Mouse (Mus musculus) liver, embryonic 12.5 days (tissue): ENCODE data around the gene Ogfrl1. TPM values are rescaled to one million over a fixed set of nuclear protein-coding genes. Genes with fewer than 3 reads are reported as not detected.

Experiments
- ATAC-seq: fragments of 200-750 bp; cut with Nextera tagmentation; 2 replicates; pipeline ENCODE4 v1.8.0; 2017; ENCODE audit warnings: moderate number of reproducible peaks, mild to moderate bottlenecking, moderate library complexity
- H3K27ac ChIP-seq: fragments of 300-500 bp; sonication (generic); 2 replicates; pipeline ENCODE4 v1.5.1; 2016; ENCODE audit warnings: mild to moderate bottlenecking
- H3K27me3 ChIP-seq: fragments of 300-500 bp; sonication (generic); replicated peaks from 2 replicates; pipeline ENCODE4 v1.6.1; 2016; ENCODE audit warnings: mild to moderate bottlenecking, moderate library complexity
- H3K36me3 ChIP-seq: fragments of 300-500 bp; sonication (generic); 2 replicates; pipeline ENCODE4 v1.6.1; 2016; ENCODE audit warnings: mild to moderate bottlenecking, moderate library complexity
- H3K4me1 ChIP-seq: fragments of 300-500 bp; sonication (generic); 2 replicates; pipeline ENCODE4 v1.6.1; 2016
- H3K4me2 ChIP-seq: fragments of 300-500 bp; sonication (generic); 2 replicates; pipeline ENCODE4 v1.6.1; 2016; ENCODE audit warnings: mild to moderate bottlenecking, moderate library complexity
- H3K4me3 ChIP-seq: fragments of 300-500 bp; sonication (generic); 2 replicates; pipeline ENCODE4 v1.5.1; 2016; ENCODE audit warnings: mild to moderate bottlenecking, moderate library complexity
- H3K9ac ChIP-seq: fragments of 300-500 bp; sonication (generic); 2 replicates; pipeline ENCODE4 v1.6.1; 2016; ENCODE audit warnings: mild to moderate bottlenecking, moderate library complexity
- H3K9me3 ChIP-seq: fragments of 300-500 bp; sonication (generic); replicated peaks from 2 replicates; pipeline ENCODE4 v1.6.1; 2016; ENCODE audit warnings: mild to moderate bottlenecking, moderate library complexity
- WGBS: fragments of 180-500 bp; shearing (Covaris S2); methylation state at CpG from one replicate; pipeline ENCODE4 v1.1.7; 2016; ENCODE audit not compliant: insufficient replicate concordance; 5-methylcytosine and 5-hydroxymethylcytosine counted together
- polyA plus RNA-seq: library from polyadenylated mRNA; unstranded; fragments of >200 nt; fragmentation: Nextera tagmentation; extraction: Ambion mirVana; gene quantifications from 2 replicates; pipeline ENCODE4 v1.2.1, GENCODE M21; 2016

Gene Ogfrl1
- polyA plus RNA-seq, 1 experiment from 2014 or later = 21.3 TPM

DNA sequence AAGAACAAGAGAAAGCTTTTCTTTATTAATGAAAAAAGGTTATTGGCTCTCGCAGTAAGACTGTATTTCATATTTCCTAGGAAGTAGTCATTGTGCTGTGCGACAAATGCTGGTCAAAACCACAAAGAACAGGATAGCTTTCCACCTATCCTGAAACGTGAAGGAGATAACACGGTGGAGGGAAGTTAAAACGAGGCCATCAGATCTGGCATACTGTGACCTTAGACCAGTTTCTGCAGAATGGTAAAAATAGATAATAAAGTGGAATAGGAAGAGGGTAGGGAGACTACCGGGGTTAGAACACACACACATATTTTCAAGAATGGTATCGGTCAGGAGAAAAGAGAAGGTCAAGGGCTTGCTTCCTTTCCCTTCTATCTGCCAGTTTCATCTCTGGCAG lies 5.8 kb downstream of the Ogfrl1 start:
- Histone ChIP-seq H3K27me3 (no peaks in the 10 kb centered on the region), H3K4me1 (peaks cover 37% of the 10 kb centered on the region), H3K9me3 (no peaks in the 10 kb centered on the region), H3K9ac (no peak overlapping the region), H3K27ac (no peak overlapping the region), H3K4me3 (no peak overlapping the region), H3K36me3 (no peaks in the 10 kb centered on the region), H3K4me2 (no peak overlapping the region)
- no peak for ATAC-seq
- 29% methylated on average over 7 of the region's 7 CpGs for WGBS

GRCm38 (mm10) chr1:23384326-23384725 lies 13.2 kb downstream of the Ogfrl1 start:
- Histone ChIP-seq H3K27me3 (no peaks in the 10 kb centered on the region), H3K4me3 (no peak overlapping the region), H3K4me2 (no peak overlapping the region), H3K4me1 (peaks cover 46% of the 10 kb centered on the region), H3K9ac (no peak overlapping the region), H3K36me3 (no peaks in the 10 kb centered on the region), H3K9me3 (no peaks in the 10 kb centered on the region), H3K27ac (no peak overlapping the region)
- ATAC-seq = no peak
- 62% methylated on average over 6 of the region's 6 CpGs for WGBS

GRCm38 (mm10) chr1:23382806-23383653 lies 14.5 kb downstream of the Ogfrl1 start:
- Histone ChIP-seq H3K9ac (peak overlapping the region; percentile 96), H3K27me3 (no peaks in the 10 kb centered on the region), H3K4me2 (peak overlapping the region; percentile 96), H3K4me1 (peaks cover 58% of the 10 kb centered on the region), H3K9me3 (no peaks in the 10 kb centered on the region), H3K36me3 (peaks cover 10% of the 10 kb centered on the region; the same call in 1 of the 2 replicates), H3K27ac (peak overlapping the region; percentile 92), H3K4me3 (peak overlapping the region; percentile 90)
- under 1% methylated on average over 57 of the region's 93 CpGs for WGBS
- ATAC-seq = peak; percentile 96

GRCm38 (mm10) chr1:23382461-23382805 lies 15.1 kb downstream of the Ogfrl1 start:
- H3K27me3 ChIP-seq = no peaks in the 10 kb centered on the region
- WGBS = 0% methylated on average over 21 of the region's 21 CpGs
- ATAC-seq = no peak

DNA sequence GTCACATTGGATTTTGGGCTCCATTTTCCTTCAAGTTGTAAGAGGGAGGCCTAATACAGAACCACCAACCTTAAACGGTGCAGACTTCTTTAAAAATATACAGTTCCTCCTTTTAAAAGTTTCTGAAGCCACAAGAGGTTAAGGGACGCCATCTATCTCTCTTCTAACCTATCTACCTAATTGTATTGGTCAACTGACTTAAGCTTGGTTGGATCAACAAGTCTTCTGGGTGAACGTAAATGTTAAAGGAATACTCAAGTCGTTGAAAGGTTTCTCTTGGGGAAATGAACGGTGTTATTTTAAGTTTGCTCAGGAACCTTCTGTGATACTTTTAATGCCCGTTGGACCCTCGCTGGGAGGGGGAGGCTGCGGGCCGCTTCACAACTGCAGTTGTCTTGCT lies 15.5 kb downstream of the Ogfrl1 start:
- ATAC-seq = no peak
- Histone ChIP-seq H3K9ac (peak overlapping the region; percentile 96), H3K4me3 (peak overlapping the region; percentile 90), H3K4me2 (peak overlapping the region; percentile 96), H3K9me3 (no peaks in the 10 kb centered on the region), H3K27me3 (no peaks in the 10 kb centered on the region), H3K36me3 (peaks cover 19% of the 10 kb centered on the region), H3K27ac (peak overlapping the region; percentile 92; the same call in 1 of the 2 replicates), H3K4me1 (peaks cover 67% of the 10 kb centered on the region)
- WGBS = 6% methylated on average over 9 of the region's 9 CpGs

More at GRCm38 (mm10) chr1:23382461-23382805, 15.1 kb downstream of the Ogfrl1 start:
- H3K4me1 ChIP-seq = peaks cover 63% of the 10 kb centered on the region
- peak overlapping the region; percentile 92 for H3K27ac ChIP-seq
- H3K36me3 ChIP-seq = peaks cover 15% of the 10 kb centered on the region
- H3K4me2 ChIP-seq = peak overlapping the region; percentile 96
- H3K9me3 ChIP-seq = no peaks in the 10 kb centered on the region
- H3K4me3 ChIP-seq = peak overlapping the region; percentile 90
- H3K9ac ChIP-seq = peak overlapping the region; percentile 96

DNA sequence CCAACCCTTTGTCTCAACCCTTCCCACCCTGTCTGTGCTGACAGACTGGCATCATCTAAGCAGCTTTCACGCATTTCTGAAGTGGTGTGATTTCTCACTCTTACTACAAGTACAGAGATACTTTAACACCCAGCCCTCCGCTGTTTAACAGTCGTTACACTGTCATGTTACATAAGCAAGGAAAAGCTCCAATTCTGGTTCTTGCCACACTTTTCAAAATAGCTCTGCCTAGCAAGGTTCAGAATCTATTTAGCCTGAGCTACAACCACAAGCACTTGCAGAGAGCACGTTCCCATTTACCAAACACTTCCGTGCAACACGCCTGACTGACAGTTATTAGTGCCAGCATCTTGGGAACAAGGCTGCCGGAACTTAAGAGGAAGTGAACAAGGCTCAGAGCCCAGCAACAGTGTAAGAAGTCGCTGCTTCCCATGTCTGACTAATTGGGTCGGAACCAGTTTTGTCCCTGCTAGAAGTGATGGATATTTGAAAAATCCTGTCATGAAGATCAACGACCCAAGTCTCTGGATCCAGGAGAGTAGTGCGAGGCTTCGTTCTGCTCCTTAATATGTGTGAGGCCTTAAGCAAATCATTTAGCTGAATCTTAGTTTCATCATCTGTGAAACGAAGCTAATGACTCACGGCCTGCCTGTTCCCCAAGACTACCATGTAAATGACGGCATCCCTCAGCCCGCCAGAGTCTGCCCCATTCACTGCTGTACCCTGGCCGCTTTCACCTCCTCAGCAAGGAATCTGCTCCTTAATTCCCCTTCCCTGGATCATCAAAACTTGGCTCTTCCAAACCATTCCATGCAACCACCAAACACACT lies 17.4 kb downstream of the Ogfrl1 start:
- Histone ChIP-seq H3K4me2 (peak overlapping the region; percentile 96), H3K27me3 (no peaks in the 10 kb centered on the region), H3K4me1 (peaks cover 71% of the 10 kb centered on the region), H3K4me3 (peak overlapping the region; percentile 22), H3K9me3 (no peaks in the 10 kb centered on the region), H3K9ac (0 out of 2 replicates have a peak overlapping the region, but pooled peaks have one; percentile 17), H3K36me3 (peaks cover 34% of the 10 kb centered on the region), H3K27ac (peak overlapping the region; percentile 11; the same call in 1 of the 2 replicates)
- WGBS = 42% methylated on average over 17 of the region's 17 CpGs
- no peak for ATAC-seq

DNA sequence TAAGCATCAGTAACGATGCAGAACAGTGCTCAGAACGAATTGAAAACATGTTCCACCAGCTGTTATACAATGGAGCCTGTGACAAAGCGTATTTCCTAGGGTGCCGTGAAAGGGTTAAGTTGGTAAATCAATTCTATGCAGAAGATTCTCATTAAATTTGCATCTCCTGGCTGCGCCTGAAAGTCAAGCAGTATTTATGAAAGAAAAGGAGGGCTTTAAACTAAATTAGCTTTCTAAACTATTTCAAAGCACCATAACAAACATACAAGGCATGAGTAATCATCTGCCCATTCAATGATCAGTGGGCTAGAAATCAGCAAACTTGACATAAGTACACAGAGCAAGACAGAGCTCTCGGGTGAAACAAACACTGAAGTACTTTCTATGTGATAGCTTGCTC lies 18.3 kb downstream of the Ogfrl1 start:
- no peaks in the 10 kb centered on the region for H3K27me3 ChIP-seq
- ATAC-seq = no peak
- peaks cover 71% of the 10 kb centered on the region for H3K4me1 ChIP-seq
- H3K9ac ChIP-seq = no peak overlapping the region
- 0 out of 2 replicates have a peak overlapping the region, but pooled peaks have one; percentile 11 for H3K27ac ChIP-seq
- peak overlapping the region; percentile 22; the same call in 1 of the 2 replicates for H3K4me3 ChIP-seq
- 79% methylated on average over 6 of the region's 6 CpGs for WGBS
- H3K4me2 ChIP-seq = peak overlapping the region; percentile 96
- peaks cover 39% of the 10 kb centered on the region for H3K36me3 ChIP-seq
- H3K9me3 ChIP-seq = no peaks in the 10 kb centered on the region

DNA sequence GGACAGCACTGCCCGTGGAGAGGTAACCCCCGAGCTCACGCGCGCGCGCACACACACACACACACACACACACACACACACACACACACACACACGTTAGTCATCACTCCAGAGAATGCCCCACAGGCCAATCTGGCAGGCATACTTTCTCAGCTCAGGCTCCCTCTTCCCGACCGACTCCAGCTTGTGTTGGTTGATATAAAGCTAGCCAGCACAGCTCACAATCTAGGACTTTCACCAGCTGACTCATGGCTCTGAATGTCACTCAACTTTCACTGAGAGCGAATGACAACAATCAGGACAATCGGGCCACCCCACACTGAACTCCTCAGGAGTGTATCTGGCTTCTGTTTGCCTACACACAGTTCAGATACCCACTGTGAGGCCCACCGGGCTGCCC lies 20.0 kb downstream of the Ogfrl1 start:
- peaks cover 76% of the 10 kb centered on the region for H3K4me1 ChIP-seq
- no peak overlapping the region for H3K4me2 ChIP-seq
- peak; percentile 13; the same call in 1 of the 2 replicates for ATAC-seq
- H3K4me3 ChIP-seq = no peak overlapping the region
- H3K27me3 ChIP-seq = no peaks in the 10 kb centered on the region
- 74% methylated on average over 13 of the region's 13 CpGs for WGBS
- peaks cover 55% of the 10 kb centered on the region for H3K36me3 ChIP-seq
- H3K27ac ChIP-seq = no peak overlapping the region; the same call in 1 of the 2 replicates
- H3K9me3 ChIP-seq = no peaks in the 10 kb centered on the region
- no peak overlapping the region for H3K9ac ChIP-seq

- Histone ChIP-seq H3K4me1 (peaks cover 42% of the 10 kb centered on the region), H3K9ac (0 out of 2 replicates have a peak overlapping the region, but pooled peaks have one; percentile 14), H3K27ac (peak overlapping the region; percentile 56; the same call in 1 of the 2 replicates), H3K9me3 (no peaks in the 10 kb centered on the region), H3K4me2 (no peak overlapping the region), H3K36me3 (peaks cover 81% of the 10 kb centered on the region), H3K27me3 (no peaks in the 10 kb centered on the region), H3K4me3 (no peak overlapping the region)
- 55% methylated on average over 4 of the region's 4 CpGs for WGBS
- peak; percentile 74 for ATAC-seq
Observed at GRCm38 (mm10) chr1:23374156-23374555, 23.4 kb downstream of the Ogfrl1 start.

GRCm38 (mm10) chr1:23365614-23366013 lies 32.0 kb downstream of the Ogfrl1 start:
- peaks cover 12% of the 10 kb centered on the region for H3K4me1 ChIP-seq
- no peak overlapping the region for H3K4me2 ChIP-seq
- peaks cover 15% of the 10 kb centered on the region for H3K36me3 ChIP-seq
- no peaks in the 10 kb centered on the region for H3K27me3 ChIP-seq
- H3K9ac ChIP-seq = no peak overlapping the region
- no peaks in the 10 kb centered on the region for H3K9me3 ChIP-seq
- no peak overlapping the region for H3K27ac ChIP-seq
- no peak overlapping the region for H3K4me3 ChIP-seq
- 94% methylated on average over 2 of the region's 2 CpGs for WGBS
- ATAC-seq = no peak

DNA sequence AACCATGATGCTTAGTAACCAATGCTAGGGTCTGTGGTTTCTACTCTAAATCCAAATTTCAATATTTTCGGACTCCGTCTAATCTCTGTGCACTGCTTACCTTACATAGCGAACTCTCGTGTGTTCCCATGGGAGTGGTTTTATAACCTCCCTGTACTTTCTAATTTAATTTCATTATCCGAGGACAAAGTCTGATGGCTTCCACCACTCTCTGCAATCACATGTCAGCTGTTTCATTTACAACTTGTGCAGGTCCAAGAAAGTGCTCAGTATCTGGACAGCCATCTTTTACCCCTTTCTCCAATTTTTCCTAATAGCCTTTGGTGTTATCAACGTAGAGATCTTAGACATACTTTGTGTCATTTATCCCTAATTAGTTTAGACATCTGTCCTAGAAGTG lies 44.7 kb downstream of the Ogfrl1 start:
- 73% methylated on average over 6 of the region's 6 CpGs for WGBS
- no peaks in the 10 kb centered on the region for H3K4me1 ChIP-seq
- no peak overlapping the region for H3K4me3 ChIP-seq
- H3K27ac ChIP-seq = no peak overlapping the region
- H3K4me2 ChIP-seq = no peak overlapping the region
- no peaks in the 10 kb centered on the region for H3K9me3 ChIP-seq
- no peak for ATAC-seq
- no peaks in the 10 kb centered on the region for H3K27me3 ChIP-seq
- no peak overlapping the region for H3K9ac ChIP-seq
- no peaks in the 10 kb centered on the region for H3K36me3 ChIP-seq

DNA sequence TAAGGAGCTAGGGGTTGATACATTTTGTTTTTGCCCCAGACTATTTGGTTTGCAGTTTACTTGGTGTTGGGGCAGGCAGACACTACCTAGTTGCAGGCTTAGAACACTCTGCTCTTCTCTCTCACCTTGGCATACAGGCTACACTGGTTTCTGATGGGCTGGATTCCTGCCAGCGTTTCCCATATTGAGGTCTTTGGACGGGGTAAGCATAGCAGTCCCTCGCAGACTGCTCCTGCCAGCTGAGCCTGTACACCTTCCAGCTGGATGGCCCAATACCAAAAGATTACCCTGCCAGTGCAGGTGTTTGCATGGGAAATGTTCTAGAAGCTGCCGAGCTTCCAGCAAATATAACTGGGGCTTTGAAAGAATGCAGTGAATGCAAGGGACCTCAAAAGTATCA lies 45.8 kb downstream of the Ogfrl1 start:
- Histone ChIP-seq H3K4me2 (no peak overlapping the region), H3K4me3 (no peak overlapping the region), H3K9ac (no peak overlapping the region), H3K27ac (no peak overlapping the region), H3K36me3 (no peaks in the 10 kb centered on the region), H3K4me1 (no peaks in the 10 kb centered on the region), H3K27me3 (no peaks in the 10 kb centered on the region), H3K9me3 (no peaks in the 10 kb centered on the region)
- 54% methylated on average over 4 of the region's 4 CpGs for WGBS
- ATAC-seq = no peak
